Mouse (Mus musculus) embryo, embryonic 10 days (tissue): ENCODE measurements at regions not wholly inside any gene's neighbourhood (a gene's known extent, or its start where the extent isn't known, plus 50 kb on each side); places are given as distances from the start of the nearest gene placed in this dataset.

Experiments
- DNase-seq: peaks from one replicate; pipeline ENCODE4 v3.0.0-alpha.2; 2015; ENCODE audit warnings: low spot score

GRCm38 (mm10) chr5:4595010-4595409, 162.8 kb downstream of the Fzd1 start:
- DNase-seq, result no peak

DNA sequence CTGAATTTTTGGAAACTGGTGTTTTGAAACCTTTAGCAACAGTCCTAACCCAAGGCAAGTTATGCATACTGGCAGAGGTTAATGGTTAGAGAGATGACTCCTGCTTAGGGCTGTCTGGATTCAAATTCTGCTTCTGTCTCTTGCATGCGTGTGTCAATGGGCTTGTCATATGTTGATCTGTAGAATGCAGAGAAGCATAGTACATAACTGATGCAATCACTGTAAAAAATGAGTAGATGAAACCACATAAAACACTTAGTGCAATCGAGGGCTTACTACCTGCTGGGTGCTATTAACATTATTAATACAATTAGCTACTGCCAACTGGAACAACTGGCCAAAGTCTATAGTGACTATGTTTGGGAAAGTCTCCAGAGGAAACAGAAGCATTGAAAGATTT, 163.3 kb downstream of the Fzd1 start:
- DNase-seq, result no peak

GRCm38 (mm10) chr5:4593638-4594381, 164.0 kb downstream of the Fzd1 start:
- DNase-seq, result no peak

DNA sequence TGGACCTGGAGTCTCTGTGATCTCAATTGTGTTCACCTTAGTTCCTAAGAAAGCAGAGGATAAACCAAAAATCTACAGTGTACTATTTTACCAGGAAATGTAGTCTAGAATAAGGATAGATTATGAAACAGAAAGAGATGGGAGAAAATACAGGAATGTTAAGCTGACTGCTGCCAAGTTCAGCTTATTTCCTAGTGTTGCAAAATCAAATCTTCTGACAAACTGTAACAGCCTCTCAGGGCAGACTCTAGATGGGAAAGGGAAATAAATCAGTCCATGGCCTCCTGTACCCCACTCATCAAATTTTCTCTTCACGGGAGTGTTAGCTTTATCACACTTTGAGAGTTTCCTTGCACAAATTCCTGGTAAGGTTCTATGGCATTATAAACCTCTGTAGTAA, 166.1 kb downstream of the Fzd1 start:
- DNase-seq, result no peak

- DNase-seq, result no peak
Observed at GRCm38 (mm10) chr5:4582702-4583475, 174.9 kb downstream of the Fzd1 start.

DNA sequence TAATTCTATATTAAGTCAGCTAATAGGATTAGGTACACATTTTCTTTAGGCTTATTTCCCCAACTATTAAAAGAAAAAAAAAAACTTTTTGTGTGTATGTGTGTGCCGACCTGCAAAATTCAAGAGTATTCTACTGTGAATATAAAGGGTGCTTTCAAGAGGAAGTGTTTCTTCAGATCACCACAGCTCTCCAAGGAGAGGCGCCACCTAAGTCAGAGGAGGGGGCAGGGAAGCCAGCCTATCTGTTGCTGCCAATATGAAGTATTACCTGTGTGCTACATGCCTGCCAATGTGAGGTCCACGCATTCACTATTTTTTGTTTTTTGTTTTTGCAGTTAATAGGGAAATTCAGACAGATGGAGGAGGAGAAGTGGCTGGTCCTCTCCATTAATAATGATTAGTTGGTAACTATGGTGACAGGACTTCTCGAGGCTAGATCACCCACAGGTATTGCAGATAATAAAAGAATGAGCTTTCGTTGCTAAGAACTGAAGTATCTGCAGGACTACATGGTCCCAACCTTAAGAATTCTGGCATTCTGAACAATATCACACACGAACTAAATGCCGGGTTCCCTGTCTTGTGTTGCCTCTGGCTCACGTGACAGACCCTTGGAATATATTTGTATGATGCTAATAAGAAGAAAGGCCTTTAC, 177.5 kb downstream of the Fzd1 start:
- no peak for DNase-seq

GRCm38 (mm10) chr5:4578856-4579255, 179.0 kb downstream of the Fzd1 start:
- DNase-seq, result no peak

DNA sequence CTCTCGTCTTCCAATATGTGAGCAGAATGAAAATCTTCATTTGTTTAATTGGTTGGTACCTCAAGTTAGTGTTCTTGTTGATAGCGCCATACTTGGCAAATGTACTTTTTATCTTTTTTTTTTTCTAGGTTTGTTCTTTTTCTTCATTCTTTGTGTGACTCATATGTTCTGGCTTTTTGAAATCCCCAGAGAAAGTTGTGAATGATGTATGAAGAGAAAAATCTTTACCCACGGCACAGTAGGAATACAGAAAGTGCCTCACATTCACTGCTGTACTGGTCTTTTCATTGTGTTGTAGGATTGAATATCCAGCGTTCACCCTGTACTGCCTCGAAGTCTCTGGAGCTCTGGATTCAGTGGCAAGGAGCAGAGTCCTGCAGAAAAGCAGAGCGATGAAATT, 180.7 kb downstream of the Fzd1 start:
- DNase-seq, result no peak

DNA sequence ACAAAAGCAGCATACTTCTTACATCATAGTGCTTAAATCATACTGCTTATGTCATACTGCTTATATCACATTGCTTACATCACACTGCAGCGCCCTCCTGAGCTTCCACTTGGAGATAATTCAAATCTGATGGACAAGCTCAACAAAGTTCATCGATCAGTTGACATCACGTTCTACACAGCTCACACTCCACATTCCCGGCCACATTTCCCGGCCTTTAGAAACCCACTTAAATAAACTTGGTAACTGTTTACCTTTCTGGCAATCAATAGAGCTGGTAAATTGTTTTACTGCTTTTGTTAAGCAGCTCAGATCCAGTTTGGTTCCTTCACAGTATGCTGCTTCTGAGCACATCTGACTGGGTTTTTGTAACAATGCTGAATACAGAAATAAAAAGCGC, 194.0 kb downstream of the Fzd1 start:
- peak; percentile 6 for DNase-seq

DNA sequence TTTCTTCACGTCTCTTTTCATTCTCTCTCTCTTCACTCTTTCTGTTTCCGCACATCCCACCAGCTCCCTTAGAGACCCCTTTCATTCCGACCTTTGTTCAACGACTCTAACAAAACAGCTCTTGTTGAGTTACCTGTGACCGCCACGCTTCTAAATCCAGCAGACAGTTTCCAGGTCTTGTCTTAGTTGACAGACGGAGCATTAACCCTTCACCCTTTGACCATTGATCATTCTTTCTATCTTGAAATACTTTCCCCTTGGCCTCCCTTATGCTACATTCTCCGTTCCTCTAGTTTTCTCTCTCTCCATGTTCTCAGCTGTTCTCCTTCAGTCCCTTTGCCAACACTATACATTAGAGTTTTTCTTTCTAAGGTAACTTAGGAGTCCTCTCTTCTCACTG, 196.2 kb downstream of the Fzd1 start:
- peak; percentile 70 for DNase-seq

DNA sequence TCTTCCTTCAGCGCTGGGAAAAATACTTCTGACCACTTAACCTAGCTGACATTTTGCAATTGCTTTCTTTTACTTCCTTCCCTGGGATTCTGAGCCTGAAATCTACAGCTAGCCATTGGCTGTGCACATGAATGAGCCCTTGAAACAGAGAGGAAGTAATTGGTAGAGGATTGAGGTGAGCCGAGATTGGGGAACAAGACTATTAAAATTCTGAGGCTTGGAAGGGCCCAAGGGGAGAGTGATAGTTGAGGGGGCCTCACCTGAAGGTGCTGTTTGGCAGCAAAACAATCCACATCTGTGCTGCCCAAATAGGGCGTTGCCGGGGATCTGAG, 196.7 kb downstream of the Fzd1 start:
- no peak for DNase-seq

DNA sequence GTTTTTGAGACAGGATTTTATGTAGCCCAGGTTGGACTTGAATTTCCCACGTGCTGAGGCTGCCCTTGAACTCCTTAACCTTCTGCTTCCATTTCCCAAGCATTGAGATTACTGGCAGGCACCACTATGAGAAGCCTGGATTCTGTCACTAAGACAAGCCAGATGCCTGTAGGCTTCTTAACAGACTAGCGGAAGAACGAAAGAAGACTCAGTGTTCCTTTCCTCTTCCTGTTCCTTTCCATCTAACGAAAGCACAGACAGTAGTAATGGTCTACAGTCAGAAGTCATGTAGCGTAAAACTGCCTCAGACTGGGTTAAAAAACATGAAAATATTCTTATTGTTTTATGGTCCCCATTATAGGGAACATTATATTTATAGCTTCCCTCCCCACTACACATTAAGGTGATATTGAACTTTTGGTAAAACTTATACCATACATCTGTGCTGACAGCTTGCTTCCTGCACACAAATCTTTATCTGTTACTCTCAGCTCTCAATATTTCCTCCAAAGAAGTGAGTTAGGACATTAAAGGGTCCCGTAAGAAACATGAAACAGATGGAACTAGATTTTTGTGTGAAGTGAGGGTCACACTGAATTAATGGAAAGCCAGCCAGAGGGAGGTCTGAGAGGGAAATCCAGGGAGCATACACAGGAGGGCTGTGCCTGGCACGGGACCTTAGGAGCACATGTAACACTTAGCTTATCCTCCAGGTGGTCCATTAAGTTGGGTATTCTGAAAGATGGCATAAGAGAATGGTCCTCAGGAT, 197.3 kb downstream of the Fzd1 start:
- DNase-seq, result peak; percentile 14

- no peak for DNase-seq
Observed at GRCm38 (mm10) chr5:4554972-4555371, 202.9 kb downstream of the Fzd1 start.

DNA sequence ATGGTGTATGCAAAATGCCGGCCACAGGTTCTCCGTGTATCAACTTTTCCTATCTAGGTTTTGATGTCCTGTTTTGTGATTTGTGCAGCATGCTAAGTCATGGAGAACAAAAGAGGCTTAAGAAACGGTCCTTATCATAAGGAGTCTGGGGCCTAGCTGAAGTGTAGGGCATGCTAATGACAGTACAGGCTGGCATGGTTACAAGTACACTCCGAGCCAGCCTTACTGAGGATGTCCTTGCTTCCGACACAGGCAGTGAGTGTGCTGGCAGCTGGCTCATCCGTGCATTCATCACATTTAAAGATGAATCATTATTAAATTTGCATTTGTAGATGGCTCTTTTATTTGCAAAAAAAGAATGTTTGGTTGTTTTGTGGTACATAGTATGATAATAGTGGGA, 219.3 kb downstream of the Fzd1 start:
- no peak for DNase-seq

- DNase-seq, result no peak
Observed at GRCm38 (mm10) chr5:4536790-4537189, 221.0 kb downstream of the Fzd1 start.

GRCm38 (mm10) chr5:4535951-4536350, 221.9 kb downstream of the Fzd1 start:
- DNase-seq, result peak; percentile 39

DNA sequence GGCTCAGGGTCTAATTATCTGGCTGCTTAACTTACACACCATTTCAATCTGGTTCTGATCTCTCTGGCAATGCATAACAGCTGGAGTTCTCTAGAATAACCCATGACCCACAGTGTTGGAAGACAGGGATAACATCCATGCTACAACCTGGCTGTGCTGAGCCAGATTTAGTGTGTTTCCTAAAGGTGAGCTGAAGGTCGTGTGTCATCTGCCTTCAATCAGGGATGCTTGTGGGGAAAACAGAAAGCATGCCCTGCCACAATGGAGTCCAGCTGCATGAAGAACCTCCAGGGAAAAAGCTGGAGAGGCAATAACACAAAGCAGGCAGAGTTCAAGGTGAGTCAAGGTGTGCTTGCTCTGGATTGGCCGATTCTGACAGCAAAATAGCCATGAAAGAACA, 223.3 kb downstream of the Fzd1 start:
- peak; percentile 51 for DNase-seq

DNA sequence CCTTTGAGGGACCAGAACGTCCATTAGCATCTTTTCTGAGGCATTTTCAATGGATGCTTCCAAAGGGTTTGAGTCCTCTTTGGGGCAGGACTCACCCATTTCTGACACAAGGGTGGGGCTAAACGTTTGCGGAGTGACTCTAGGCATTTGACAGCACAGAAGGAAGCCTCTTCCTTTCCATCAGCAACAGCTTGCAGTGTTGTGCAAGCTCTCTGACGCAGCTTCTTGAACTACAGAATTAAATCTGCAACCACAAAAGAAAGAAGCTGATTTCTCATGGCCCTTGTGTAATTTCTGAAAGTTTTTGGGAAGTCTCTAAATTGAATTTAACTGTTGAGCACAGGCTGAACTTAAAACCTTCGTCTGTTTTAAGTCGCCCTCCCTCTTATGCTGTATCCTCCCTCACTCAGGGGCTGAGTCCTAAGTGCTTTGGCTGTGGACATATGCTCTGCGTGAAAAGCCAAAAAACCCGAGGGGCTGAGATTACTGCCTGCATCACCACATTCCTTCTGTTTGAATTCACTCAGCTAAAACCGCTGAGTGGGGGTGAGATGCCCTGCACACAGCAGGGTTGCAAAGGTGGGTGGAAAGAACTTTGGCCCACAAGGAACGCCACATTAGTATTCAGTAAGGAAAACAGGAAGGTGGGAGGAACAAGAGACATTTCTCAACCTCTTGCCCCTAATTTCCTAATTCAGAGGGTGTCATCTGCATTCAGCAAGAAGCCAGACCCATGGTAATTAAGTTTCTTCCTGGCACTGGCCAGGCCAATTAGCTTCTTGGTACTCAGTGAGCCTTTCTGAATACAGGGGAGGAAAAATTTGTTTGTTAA, 227.4 kb downstream of the Fzd1 start:
- DNase-seq, result no peak

DNA sequence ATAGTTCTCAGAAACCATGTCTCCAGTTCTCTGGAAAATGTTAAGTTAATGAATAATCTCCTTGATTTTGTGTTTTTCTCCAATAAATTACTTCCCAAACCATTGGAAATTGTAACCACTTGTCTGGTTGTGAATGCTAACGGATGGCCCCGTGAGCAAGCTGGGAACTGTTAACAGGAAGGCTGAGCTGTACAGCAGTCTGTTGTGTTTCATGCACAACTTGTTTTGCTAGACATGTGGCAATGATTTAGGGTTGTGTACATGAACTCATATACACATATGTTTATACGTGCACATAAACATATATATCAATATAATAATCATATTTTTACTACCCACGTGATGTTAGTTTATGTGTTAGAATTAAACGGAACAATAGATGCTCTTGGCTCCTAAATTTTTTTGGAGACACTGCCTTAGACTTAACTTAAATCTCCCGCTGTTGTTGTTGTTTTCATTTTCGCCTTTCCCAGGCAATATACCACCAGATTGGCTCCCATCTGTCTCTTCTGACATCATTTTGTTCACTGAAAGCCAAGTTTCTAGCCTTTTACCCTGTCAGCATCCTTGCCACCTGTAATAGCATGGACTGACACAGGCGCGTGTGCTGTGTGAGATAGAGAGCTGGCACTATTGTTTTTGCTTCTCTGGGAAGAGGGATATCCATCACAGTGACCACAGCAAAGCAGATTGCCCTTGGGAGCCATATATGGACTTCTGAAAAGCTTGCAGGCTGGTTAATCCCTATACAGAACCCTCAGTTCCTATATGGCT, 231.6 kb downstream of the Fzd1 start:
- peak; percentile 29 for DNase-seq

- DNase-seq, result no peak
Observed at GRCm38 (mm10) chr5:4500599-4500998, 257.2 kb downstream of the Fzd1 start.

GRCm38 (mm10) chr5:4499036-4499435, 258.8 kb downstream of the Fzd1 start:
- DNase-seq, result no peak
